Mouse (Mus musculus) G1E (cell line): ENCODE results near the gene Klra2.

Experiments used
- CTCF ChIP-seq: IDR thresholded peaks from 2 replicates; pipeline ENCODE4 v1.5.1; 2012; ENCODE audit warnings: low read depth, low read length, inconsistent platforms, mixed read lengths
- POLR2AphosphoS5 ChIP-seq: IDR thresholded peaks from 2 replicates; pipeline ENCODE4 v1.6.1; 2012; ENCODE audit warnings: low read depth, low read length, inconsistent platforms; ENCODE audit not compliant: insufficient replicate concordance

DNA sequence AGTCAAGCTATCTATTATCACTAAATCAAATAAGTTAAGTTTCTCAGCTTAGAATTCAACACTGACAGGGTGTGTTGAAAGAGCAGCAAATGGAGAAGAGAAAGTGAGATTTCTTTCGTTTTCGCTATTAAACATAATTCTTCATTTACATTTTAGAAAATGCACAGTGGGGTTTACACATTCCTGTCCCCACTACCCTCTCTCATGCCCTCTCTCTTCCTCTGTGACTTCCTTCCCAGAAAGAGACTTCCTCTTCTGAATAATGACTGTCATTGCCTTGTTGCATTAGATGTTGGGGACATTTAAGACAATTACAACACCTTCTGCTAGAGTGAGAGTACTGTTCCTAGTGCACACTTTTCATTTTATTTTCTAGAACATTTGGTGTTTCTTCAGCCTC is 22.4 kb upstream of the Klra2 start:
- TF ChIP-seq CTCF = no peak
- TF ChIP-seq POLR2AphosphoS5 = no peak
